Mouse (Mus musculus) cerebellum, postnatal 14 days (tissue): Measurements from ENCODE around the gene Taar9.
"Not testable (repeated sequence)": the region's sequence is repeated elsewhere in the genome, so short reads cannot be mapped to it uniquely, and the experiment has no call there.

ENCODE experiments used
- DNase-seq, 2 experiments: peaks; one replicate each; pipeline ENCODE4 v3.0.0; 2021; ENCODE audit warnings: mixed read lengths in 2 of 2

Taar9 gene

DNA sequence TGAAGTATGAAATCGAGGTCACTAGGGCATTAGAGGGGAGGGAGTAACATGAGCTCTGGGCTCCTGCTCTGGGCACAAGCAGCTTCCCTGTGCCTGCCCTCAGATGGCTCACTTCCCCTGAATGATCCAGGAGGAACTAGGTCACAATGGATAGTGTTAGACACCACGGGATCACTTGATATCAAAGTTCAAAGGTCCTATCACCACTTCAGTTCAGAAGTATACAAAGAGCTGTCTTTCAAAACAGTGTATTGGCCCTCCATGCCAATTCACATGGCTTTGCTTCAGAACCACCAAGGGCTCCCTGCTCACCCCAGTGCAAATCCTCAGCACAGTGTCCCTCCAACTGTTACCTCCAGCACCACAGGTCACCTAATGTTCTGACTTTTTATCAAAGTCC lies 34.6 kb downstream of the Taar9 start:
- not testable (repeated sequence) for DNase-seq

DNA sequence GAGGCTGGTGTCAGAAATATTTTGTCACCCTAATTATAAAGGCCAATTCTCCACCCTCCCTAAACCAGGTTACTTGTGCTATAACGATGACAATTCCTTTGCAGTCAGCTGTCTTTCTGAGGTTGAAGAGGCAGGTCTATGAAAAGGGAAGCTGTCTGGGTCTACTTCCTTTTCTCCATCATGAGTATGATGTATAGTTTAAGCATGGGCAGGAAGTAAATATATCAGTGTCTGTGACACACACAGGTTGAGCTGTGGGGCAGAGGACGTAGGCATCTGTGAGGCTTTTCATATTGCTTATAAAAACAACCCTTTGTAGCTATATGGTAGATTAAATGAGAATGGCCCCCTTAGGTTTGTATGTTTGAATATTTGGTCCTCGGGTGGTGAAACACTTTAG lies 50.3 kb downstream of the Taar9 start:
- no peak for DNase-seq
